Mouse (Mus musculus) kidney, embryonic 16.5 days (tissue): ENCODE measurements around the gene Klra1. TPM values are rescaled to one million over a fixed set of nuclear protein-coding genes. Genes with fewer than 3 reads are reported as not detected.
"Not testable (repeated sequence)": the region's sequence is repeated elsewhere in the genome, so short reads cannot be mapped to it uniquely, and the experiment has no call there.

Experiments
- ATAC-seq: fragments of 200-750 bp; cut with Nextera tagmentation; 2 replicates; pipeline ENCODE4 v1.8.0; 2017; ENCODE audit warnings: moderate TSS enrichment; ENCODE audit not compliant: low FRiP score, low TSS enrichment
- H3K27ac ChIP-seq: fragments of 300-500 bp; sonication (generic); 2 replicates; pipeline ENCODE4 v1.5.1; 2014; ENCODE audit warnings: low read length
- H3K27me3 ChIP-seq: fragments of 300-500 bp; sonication (generic); 2 replicates; pipeline ENCODE4 v1.6.1; 2014; ENCODE audit warnings: low read length, control low read depth, mixed read lengths; ENCODE audit not compliant: insufficient read depth
- H3K36me3 ChIP-seq: fragments of 300-500 bp; sonication (generic); 2 replicates; pipeline ENCODE4 v1.6.1; 2014; ENCODE audit warnings: low read length, control low read depth, mixed read lengths; ENCODE audit not compliant: insufficient read depth
- H3K4me1 ChIP-seq: fragments of 300-500 bp; sonication (generic); 2 replicates; pipeline ENCODE4 v1.6.1; 2014; ENCODE audit warnings: low read length, control low read depth, mixed read lengths; ENCODE audit not compliant: insufficient read depth
- H3K4me2 ChIP-seq: fragments of 300-500 bp; sonication (generic); replicated peaks from 2 replicates; pipeline ENCODE4 v1.6.1; 2014; ENCODE audit warnings: low read depth, low read length
- H3K4me3 ChIP-seq: fragments of 300-500 bp; sonication (generic); 2 replicates; pipeline ENCODE4 v1.5.1; 2014; ENCODE audit warnings: mild to moderate bottlenecking, low read length
- H3K9ac ChIP-seq: fragments of 300-500 bp; sonication (generic); replicated peaks from 2 replicates; pipeline ENCODE4 v1.6.1; 2014; ENCODE audit warnings: low read length
- H3K9me3 ChIP-seq: fragments of 300-500 bp; sonication (generic); 2 replicates; pipeline ENCODE4 v1.6.1; 2016; ENCODE audit warnings: low read length, control low read depth
- WGBS: fragments of 180-500 bp; shearing (Covaris S2); extraction: QIAGEN DNeasy Blood & Tissue Kit; methylation state at CpG from one replicate; pipeline ENCODE4 v1.1.7; 2014; 5-methylcytosine and 5-hydroxymethylcytosine counted together
- polyA plus RNA-seq: library from polyadenylated mRNA; unstranded; fragments of >200 nt; fragmentation: Nextera tagmentation; extraction: Ambion mirVana; gene quantifications from 2 replicates; pipeline ENCODE4 v1.2.1, GENCODE M21; 2015

The Klra1 gene
- not detected in 2 replicates for polyA plus RNA-seq

GRCm38 (mm10) chr6:130386750-130387149 lies at the start of gene Klra1:
Gene Klra1, minus strand, starts transcription at chr6:130386874.
- Histone ChIP-seq H3K9me3 (0 out of 2 replicates have a peak, but pooled peaks cover 8% of the 10 kb centered on the region), H3K4me2 (no peak within 1 kb of the TSS), H3K36me3 (no peaks in the 10 kb centered on the region), H3K4me1 (no peaks in the 10 kb centered on the region), H3K9ac (no peak within 1 kb of the TSS), H3K27me3 (no peaks in the 10 kb centered on the region), H3K4me3 (no peak within 1 kb of the TSS), H3K27ac (no peak within 1 kb of the TSS)
- WGBS: 81% methylated on average over 2 of the region's 2 CpGs
- no peak for ATAC-seq

DNA sequence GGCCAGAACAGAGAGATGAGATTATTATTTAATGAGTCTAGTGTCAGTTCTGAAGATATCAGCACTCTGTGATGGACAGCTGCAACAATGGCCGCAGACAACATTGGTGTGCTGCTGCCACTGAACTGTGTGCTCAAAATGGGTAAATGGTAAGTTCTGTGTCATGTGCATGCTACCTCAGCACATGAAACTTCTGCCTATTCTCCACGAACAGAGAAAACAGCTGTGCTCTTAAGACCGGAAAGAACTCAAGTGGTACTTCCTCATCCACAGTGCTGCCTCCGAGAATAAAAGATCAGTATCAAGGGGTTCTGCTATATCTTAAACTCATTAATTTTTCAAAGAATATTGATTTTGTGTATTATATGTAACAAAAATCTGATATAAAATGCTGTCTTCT lies 42.8 kb upstream of the Klra1 start:
- ATAC-seq: no peak
- H3K4me3 ChIP-seq: no peak overlapping the region
- no peaks in the 10 kb centered on the region; the same call in 1 of the 2 replicates for H3K9me3 ChIP-seq
- WGBS: 84% methylated on average over 4 of the region's 4 CpGs
- no peaks in the 10 kb centered on the region for H3K4me1 ChIP-seq
- H3K27me3 ChIP-seq: no peaks in the 10 kb centered on the region
- no peaks in the 10 kb centered on the region for H3K36me3 ChIP-seq
- H3K27ac ChIP-seq: no peak overlapping the region
- no peak overlapping the region for H3K4me2 ChIP-seq
- H3K9ac ChIP-seq: no peak overlapping the region

GRCm38 (mm10) chr6:130419158-130419557 lies 32.5 kb upstream of the Klra1 start:
- WGBS: 83% methylated on average over 2 of the region's 2 CpGs
- no peak overlapping the region for H3K27ac ChIP-seq
- H3K27me3 ChIP-seq: no peaks in the 10 kb centered on the region
- no peak overlapping the region for H3K4me2 ChIP-seq
- H3K9me3 ChIP-seq: peaks cover 22% of the 10 kb centered on the region
- no peak for ATAC-seq
- H3K4me1 ChIP-seq: no peaks in the 10 kb centered on the region
- H3K4me3 ChIP-seq: no peak overlapping the region
- no peak overlapping the region for H3K9ac ChIP-seq
- no peaks in the 10 kb centered on the region for H3K36me3 ChIP-seq

DNA sequence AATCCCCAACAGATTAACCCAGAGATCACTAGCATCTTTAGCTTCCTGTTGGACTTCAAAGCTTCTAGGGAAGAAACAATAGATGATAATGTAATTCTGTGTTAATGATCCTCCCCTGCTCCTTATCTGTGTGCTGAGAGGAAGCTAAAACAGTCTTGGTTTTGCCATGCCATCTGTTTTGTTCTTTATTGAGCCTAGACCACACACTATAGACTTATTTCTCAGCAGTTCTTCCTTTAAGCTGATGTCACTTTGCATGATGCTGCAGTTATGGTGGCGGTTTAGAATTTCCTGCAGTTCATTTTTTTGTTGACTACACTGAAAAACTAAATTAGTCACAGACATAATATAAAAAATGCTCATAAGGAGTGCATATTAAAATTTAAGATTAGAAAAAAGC lies 18.2 kb upstream of the Klra1 start:
- no peaks in the 10 kb centered on the region for H3K36me3 ChIP-seq
- no peak overlapping the region for H3K27ac ChIP-seq
- no peak overlapping the region for H3K9ac ChIP-seq
- 69% methylated on average over 1 of the region's 1 CpGs for WGBS
- no peak overlapping the region for H3K4me2 ChIP-seq
- no peak for ATAC-seq
- no peaks in the 10 kb centered on the region for H3K4me1 ChIP-seq
- H3K27me3 ChIP-seq: no peaks in the 10 kb centered on the region
- H3K9me3 ChIP-seq: peaks cover 7% of the 10 kb centered on the region
- no peak overlapping the region for H3K4me3 ChIP-seq

DNA sequence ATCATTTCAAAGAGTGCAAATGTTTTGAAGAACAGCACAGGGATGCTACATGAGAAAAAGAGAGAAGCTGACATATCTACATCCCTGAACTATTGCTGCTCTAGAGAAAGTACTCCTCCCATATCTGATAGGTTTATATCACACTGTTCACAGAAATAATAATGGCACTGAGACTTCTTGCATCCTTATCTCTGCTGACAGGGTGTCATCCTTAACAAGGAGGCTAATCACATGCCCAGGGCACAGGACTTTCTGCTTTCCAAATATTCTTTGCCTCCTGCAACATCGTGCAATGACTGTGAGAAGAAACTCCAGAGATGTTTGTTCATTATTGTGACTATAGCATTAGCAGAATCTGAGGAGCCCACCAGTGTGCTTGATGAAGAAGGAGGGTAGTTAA lies 871 bp downstream of the Klra1 start:
- H3K4me1 ChIP-seq: no peaks in the 10 kb centered on the region
- H3K4me3 ChIP-seq: no peak overlapping the region
- no peaks in the 10 kb centered on the region for H3K27me3 ChIP-seq
- H3K9ac ChIP-seq: no peak overlapping the region
- H3K27ac ChIP-seq: no peak overlapping the region
- H3K4me2 ChIP-seq: no peak overlapping the region
- no peaks in the 10 kb centered on the region for H3K36me3 ChIP-seq
- no peak for ATAC-seq
- WGBS: 49% methylated on average over 1 of the region's 1 CpGs
- 0 out of 2 replicates have a peak, but pooled peaks cover 8% of the 10 kb centered on the region for H3K9me3 ChIP-seq

- WGBS: 67% methylated on average over 4 of the region's 4 CpGs
- no peaks in the 10 kb centered on the region for H3K27me3 ChIP-seq
- no peak overlapping the region for H3K9ac ChIP-seq
- H3K4me3 ChIP-seq: no peak overlapping the region
- no peak overlapping the region for H3K27ac ChIP-seq
- ATAC-seq: no peak
- H3K4me2 ChIP-seq: no peak overlapping the region
- 0 out of 2 replicates have a peak, but pooled peaks cover 8% of the 10 kb centered on the region for H3K9me3 ChIP-seq
- no peaks in the 10 kb centered on the region for H3K4me1 ChIP-seq
- no peaks in the 10 kb centered on the region for H3K36me3 ChIP-seq
These were observed 4.3 kb downstream of the Klra1 start for GRCm38 (mm10) chr6:130382375-130382774.

DNA sequence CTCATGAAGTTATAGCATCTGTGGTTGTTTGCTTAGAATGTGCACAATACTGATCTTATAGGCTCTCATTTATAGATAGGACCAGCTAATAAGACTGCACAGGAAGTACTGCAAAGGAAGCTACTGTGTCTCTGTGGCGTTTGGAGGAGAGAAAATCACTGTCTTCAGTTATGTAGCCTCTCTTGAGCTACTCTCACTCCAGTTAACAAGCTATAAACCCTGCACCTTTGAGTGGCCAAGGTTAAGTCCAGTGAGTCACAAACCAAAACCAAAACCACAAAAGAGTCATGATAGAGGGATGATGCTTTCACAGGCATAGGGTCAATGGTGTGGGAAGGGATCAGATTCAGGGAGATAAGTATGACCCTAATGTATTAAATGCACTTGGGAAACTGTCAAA lies 41.3 kb downstream of the Klra1 start:
- not testable (repeated sequence) for H3K4me2 ChIP-seq, H3K9me3 ChIP-seq, H3K27me3 ChIP-seq, H3K4me3 ChIP-seq, ATAC-seq, H3K27ac ChIP-seq, H3K4me1 ChIP-seq, H3K9ac ChIP-seq, H3K36me3 ChIP-seq
- WGBS: 50% methylated on average over 1 of the region's 1 CpGs

DNA sequence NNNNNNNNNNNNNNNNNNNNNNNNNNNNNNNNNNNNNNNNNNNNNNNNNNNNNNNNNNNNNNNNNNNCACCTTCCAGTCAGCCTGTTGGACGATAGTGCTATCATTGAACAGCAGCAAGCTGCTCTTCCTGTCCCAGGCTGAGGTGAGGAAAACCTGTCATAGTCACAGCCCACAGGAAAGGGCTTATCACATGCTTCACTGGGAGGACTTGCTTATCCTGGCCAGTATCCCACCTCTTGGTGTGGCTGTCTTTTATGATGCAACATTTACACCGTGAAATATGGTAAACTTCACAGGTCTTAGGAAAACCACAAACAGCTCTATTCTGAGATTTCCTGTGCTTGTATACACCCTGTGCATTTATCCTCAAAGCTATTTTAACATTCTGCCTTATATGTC lies 44.7 kb downstream of the Klra1 start:
- not testable (repeated sequence) for H3K9me3 ChIP-seq, H3K4me3 ChIP-seq, H3K36me3 ChIP-seq, H3K9ac ChIP-seq, H3K27me3 ChIP-seq, ATAC-seq, H3K27ac ChIP-seq, H3K4me2 ChIP-seq, H3K4me1 ChIP-seq
- WGBS: 94% methylated on average over 2 of the region's 2 CpGs

DNA sequence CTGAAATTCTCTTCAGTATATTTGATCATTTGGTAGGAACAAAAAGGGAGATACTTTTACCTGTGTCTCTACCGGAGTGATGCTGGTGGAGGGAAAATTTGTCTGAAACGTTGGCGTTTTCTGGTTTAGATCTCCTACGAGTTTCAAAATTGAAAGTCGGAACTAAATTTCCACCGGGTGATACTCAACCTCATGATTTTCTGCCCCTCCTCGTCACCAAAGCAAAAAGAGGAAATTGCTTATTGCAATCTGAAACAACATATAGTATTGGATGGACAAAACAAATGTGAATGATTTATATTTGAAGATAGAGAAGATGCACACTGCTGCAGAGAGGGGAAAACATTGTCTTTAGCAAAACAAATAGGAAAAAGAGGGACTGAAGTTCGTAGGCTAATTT lies 49.3 kb downstream of the Klra1 start, which contains the start of gene Klra3:
Gene Klra3 (minus strand): TSS at position 164 of the 400 bp plus-strand sequence.
- Histone ChIP-seq H3K27ac (no peak within 1 kb of the TSS), H3K4me3 (no peak within 1 kb of the TSS), H3K27me3 (no peaks in the 10 kb centered on the region), H3K9ac (no peak within 1 kb of the TSS), H3K36me3 (no peaks in the 10 kb centered on the region), H3K9me3 (no peaks in the 10 kb centered on the region), H3K4me2 (no peak within 1 kb of the TSS), H3K4me1 (no peaks in the 10 kb centered on the region)
- ATAC-seq: no peak
- 85% methylated on average over 8 of the region's 8 CpGs for WGBS
